23 mouse cellular contexts compared by ENCODE assay signal in the genomic region with DNA sequence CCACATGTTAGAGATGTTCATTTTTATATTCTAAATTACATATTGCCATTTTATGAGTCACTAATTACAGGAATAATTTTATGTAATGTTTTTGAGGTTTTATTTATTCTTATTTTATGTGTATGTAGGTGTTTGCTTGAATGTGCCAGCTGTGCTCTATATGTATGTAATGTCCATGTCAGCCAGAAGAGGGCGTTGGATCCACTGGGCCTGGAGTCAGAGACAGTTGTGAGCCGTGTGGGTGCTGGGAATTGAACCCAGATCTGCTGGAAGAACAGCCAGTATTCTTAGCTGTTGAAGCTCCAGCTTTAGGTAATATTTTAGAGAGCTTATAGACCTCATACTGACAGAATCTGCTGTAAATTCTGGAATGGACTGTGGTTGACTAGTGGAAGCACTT. TPM values are rescaled to one million over a fixed set of nuclear protein-coding genes. Genes with fewer than 3 reads are reported as not detected.
A peak's percentile ranks its signal among the peaks of the same experiment; 100 is the strongest.
DNase-seq lines count a peak whose midpoint lies in the region; ATAC-seq and TF ChIP-seq lines count a peak whose summit lies in the region.
"Had no signal": no experiment of that assay in that cellular context is flagged by ENCODE, and none has a peak within 500 bp of the region (broad histone marks: within the 10 kb centered on the region; RNA-seq: fewer than 3 reads in every experiment).

No protein-coding gene starts in this region.

- no peak overlapping the region for H3K4me2 ChIP-seq in liver, embryonic 14.5 days (ENCODE audit: low read depth)
- H3K4me2 ChIP-seq in liver, embryonic 11.5 days = no peak overlapping the region
- no peak overlapping the region for H3K4me2 ChIP-seq in stomach, postnatal 0 days (replicated peaks; ENCODE audit: low read depth)
- no peak overlapping the region for H3K4me2 ChIP-seq in forebrain, embryonic 16.5 days (ENCODE audit: low read length)
- H3K4me2 ChIP-seq: embryonic facial prominence, embryonic 13.5 days; hindbrain, embryonic 12.5 days; midbrain, embryonic 11.5 days; neural tube, embryonic 12.5 days; stomach, embryonic 15.5 days had no signal

- H3K36me3 ChIP-seq in liver, embryonic 14.5 days (replicated peaks; ENCODE audit: control insufficient read depth, insufficient read depth, low read depth) = no peaks in the 10 kb centered on the region
- no peaks in the 10 kb centered on the region for H3K36me3 ChIP-seq in liver, embryonic 11.5 days (ENCODE audit: control insufficient read depth, insufficient read depth, low read length)
- H3K36me3 ChIP-seq in stomach, postnatal 0 days (ENCODE audit: control insufficient read depth, insufficient read depth, low read length) = no peaks in the 10 kb centered on the region
- H3K36me3 ChIP-seq in forebrain, embryonic 16.5 days (ENCODE audit: control insufficient read depth, insufficient read depth) = no peaks in the 10 kb centered on the region
- H3K36me3 ChIP-seq: embryonic facial prominence, embryonic 13.5 days; hindbrain, embryonic 12.5 days; limb, embryonic 10.5 days; neural tube, embryonic 12.5 days; stomach, embryonic 15.5 days had no signal

- ATAC-seq in CD4-positive, CD25-positive, alpha-beta regulatory T cell, adult 4 months = no peak
- ATAC-seq in liver, embryonic 14.5 days (ENCODE audit: insufficient read depth) = no peak
- no peak for ATAC-seq in liver, embryonic 11.5 days (replicated peaks; ENCODE audit: low FRiP score)
- no peak for ATAC-seq in Patski
- no peak for ATAC-seq in stomach, postnatal 0 days (ENCODE audit: low FRiP score, low TSS enrichment)
- ATAC-seq in forebrain, embryonic 16.5 days = no peak
- ATAC-seq: activated CD4-positive, CD25-positive, alpha-beta regulatory T cell, adult 4 months had no signal

- peak; percentile 48 for TF ChIP-seq CTCF in liver, embryonic 14.5 days (IDR thresholded peaks at IDR 0.05; ENCODE audit: low read depth)
- TF ChIP-seq CTCF in Patski (IDR thresholded peaks at IDR 0.05) = peak; percentile 47
- peak; percentile 37 for TF ChIP-seq CTCF in stomach, postnatal 0 days (IDR thresholded peaks at IDR 0.05; ENCODE audit: low read depth)

- TF ChIP-seq EP300 in liver, embryonic 14.5 days (IDR thresholded peaks at IDR 0.05; ENCODE audit: low read depth) = no peak
- TF ChIP-seq EP300 in stomach, postnatal 0 days (optimal IDR thresholded peaks at IDR 0.05) = no peak

- WGBS in liver, embryonic 14.5 days (ENCODE audit: insufficient replicate concordance) = 39% methylated on average over 2 of the region's 2 CpGs
- 55% methylated on average over 2 of the region's 2 CpGs for WGBS in liver, embryonic 11.5 days
- WGBS in stomach, postnatal 0 days = 49% methylated on average over 2 of the region's 2 CpGs
- 51% methylated on average over 2 of the region's 2 CpGs for WGBS in forebrain, embryonic 16.5 days

- no peaks in the 10 kb centered on the region for H3K9me3 ChIP-seq in liver, embryonic 14.5 days (ENCODE audit: control insufficient read depth, low read length)
- no peaks in the 10 kb centered on the region for H3K9me3 ChIP-seq in liver, embryonic 11.5 days (ENCODE audit: control insufficient read depth, low read length)
- no peaks in the 10 kb centered on the region for H3K9me3 ChIP-seq in stomach, postnatal 0 days (ENCODE audit: control insufficient read depth, low read length)
- H3K9me3 ChIP-seq in forebrain, embryonic 16.5 days (ENCODE audit: control insufficient read depth, low read length) = no peaks in the 10 kb centered on the region
- H3K9me3 ChIP-seq: embryonic facial prominence, embryonic 13.5 days; G1E; hindbrain, embryonic 12.5 days; limb, embryonic 10.5 days; neural tube, embryonic 12.5 days; stomach, embryonic 15.5 days had no signal

- H3K9ac ChIP-seq in liver, embryonic 14.5 days (replicated peaks) = no peak overlapping the region
- H3K9ac ChIP-seq in liver, embryonic 11.5 days (ENCODE audit: low read depth, low read length) = no peak overlapping the region
- no peak overlapping the region for H3K9ac ChIP-seq in stomach, postnatal 0 days (ENCODE audit: low read length)
- H3K9ac ChIP-seq in forebrain, embryonic 16.5 days (replicated peaks; ENCODE audit: low read depth, low read length) = no peak overlapping the region
- H3K9ac ChIP-seq: embryonic facial prominence, embryonic 13.5 days; hindbrain, embryonic 12.5 days; neural tube, embryonic 12.5 days; stomach, embryonic 15.5 days had no signal

- no peaks in the 10 kb centered on the region for H3K4me1 ChIP-seq in liver, embryonic 14.5 days (replicated peaks; ENCODE audit: control insufficient read depth in 2 of 2, insufficient read depth in 2 of 2, low read length in 1 of 2)
- H3K4me1 ChIP-seq in liver, embryonic 11.5 days (replicated peaks; ENCODE audit: control insufficient read depth, insufficient read depth, low read length) = no peaks in the 10 kb centered on the region
- H3K4me1 ChIP-seq in stomach, postnatal 0 days (replicated peaks; ENCODE audit: control insufficient read depth, insufficient read depth) = no peaks in the 10 kb centered on the region
- H3K4me1 ChIP-seq in forebrain, embryonic 16.5 days (replicated peaks; ENCODE audit: control insufficient read depth, insufficient read depth, low read length) = no peaks in the 10 kb centered on the region
- H3K4me1 ChIP-seq: embryonic facial prominence, embryonic 13.5 days; hindbrain, embryonic 12.5 days; limb, embryonic 10.5 days; neural tube, embryonic 12.5 days; stomach, embryonic 15.5 days had no signal

- CTCF ChIA-PET in Patski (lab: Charles Lee) = interaction anchor here (1.0 to 1.6 kb wide), 2 partner anchors 39 to 40 kb away, joined by 3 to 4 read pairs; no protein-coding TSS in a partner anchor

- peak; percentile 8 for DNase-seq in CD4-positive, CD25-positive, alpha-beta regulatory T cell, adult 2 months (ENCODE audit: low read depth, low spot score)
- no peak for DNase-seq in liver, embryonic 14.5 days (ENCODE audit: low read depth in 3 of 3, low spot score in 3 of 3)
- DNase-seq in liver, embryonic 11.5 days (ENCODE audit: low spot score) = no peak
- DNase-seq in Patski (ENCODE audit: low read depth, low spot score) = no peak
- DNase-seq in stomach, postnatal 0 days (ENCODE audit: low spot score) = no peak
- no peak for DNase-seq in kidney, postnatal 10 days
- DNase-seq: adrenal gland, postnatal 25 days; cerebellum, adult 9-10 months; kidney, adult 18-20 months; kidney, postnatal 4 days; layer of hippocampus, postnatal 36 days; spleen, adult 18-20 months had no signal

- H3K27me3 ChIP-seq in liver, embryonic 14.5 days (ENCODE audit: control insufficient read depth, insufficient read depth, low read length) = no peaks in the 10 kb centered on the region
- H3K27me3 ChIP-seq in liver, embryonic 11.5 days (replicated peaks; ENCODE audit: control insufficient read depth, insufficient read depth, low read length) = no peaks in the 10 kb centered on the region
- no peaks in the 10 kb centered on the region for H3K27me3 ChIP-seq in Patski
- no peaks in the 10 kb centered on the region for H3K27me3 ChIP-seq in stomach, postnatal 0 days (ENCODE audit: control insufficient read depth, insufficient read depth, low read length)
- H3K27me3 ChIP-seq in forebrain, embryonic 16.5 days (replicated peaks; ENCODE audit: control insufficient read depth, insufficient read depth, low read length) = no peaks in the 10 kb centered on the region
- H3K27me3 ChIP-seq: embryonic facial prominence, embryonic 13.5 days; hindbrain, embryonic 12.5 days; neural tube, embryonic 12.5 days; stomach, embryonic 15.5 days had no signal

- no peak overlapping the region for H3K27ac ChIP-seq in liver, embryonic 14.5 days
- no peak overlapping the region for H3K27ac ChIP-seq in liver, embryonic 11.5 days (ENCODE audit: low read depth, low read length)
- no peak overlapping the region for H3K27ac ChIP-seq in stomach, postnatal 0 days (replicated peaks)
- no peak overlapping the region for H3K27ac ChIP-seq in forebrain, embryonic 16.5 days (ENCODE audit: low read length)
- H3K27ac ChIP-seq: embryonic facial prominence, embryonic 13.5 days; hindbrain, embryonic 12.5 days; limb, embryonic 10.5 days; macrophage; neural tube, embryonic 12.5 days; stomach, embryonic 15.5 days had no signal

- in situ Hi-C loops in Patski (cut with MboI; ENCODE audit: low pct_unique_long_range_greater_than_20kb) = no loop called here

- POLR2A ChIA-PET in Patski (lab: Charles Lee) = interaction anchor here (0.6 kb wide), 1 partner anchor 963 kb away, joined by 3 read pairs; no protein-coding TSS in a partner anchor

- no peak overlapping the region for H3K4me3 ChIP-seq in liver, embryonic 14.5 days (ENCODE audit: insufficient read depth in 1 of 2, low read depth in 2 of 2, low read length in 2 of 2)
- no peak overlapping the region for H3K4me3 ChIP-seq in liver, embryonic 11.5 days (ENCODE audit: low read depth, low read length)
- no peak overlapping the region for H3K4me3 ChIP-seq in stomach, postnatal 0 days (ENCODE audit: low read depth, low read length)
- H3K4me3 ChIP-seq in forebrain, embryonic 16.5 days (replicated peaks; ENCODE audit: low read length) = no peak overlapping the region
- H3K4me3 ChIP-seq: embryonic facial prominence, embryonic 13.5 days; hindbrain, embryonic 12.5 days; limb, embryonic 10.5 days; neural tube, embryonic 12.5 days; stomach, embryonic 15.5 days had no signal

RNA-seq across cellular contexts. Expression of gene Acbd6, which starts 56.5 kb away (rescaled TPM):
- polyA plus RNA-seq in CD4-positive, CD25-positive, alpha-beta regulatory T cell, adult 4 months (2017; shearing (Covaris generic)) = 10 to 100 TPM in 1 of 2 experiments, 1 to 10 TPM in 1; 3.2 to 13.0 TPM
- polyA plus RNA-seq in liver, embryonic 14.5 days (2012; rRNA removed) = 32.4 and 36.6 TPM in 2 replicates
- polyA plus RNA-seq in liver, embryonic 14.5 days (2014; fragmentation: Nextera tagmentation; extraction: Ambion mirVana) = 40.0 and 48.8 TPM in 2 replicates
- polyA plus RNA-seq in liver, embryonic 11.5 days (2014; fragmentation: Nextera tagmentation; extraction: Ambion mirVana) = 101 and 106 TPM in 2 replicates
- polyA plus RNA-seq in Patski (2021) = 105 TPM
- 55.9 and 57.6 TPM in 2 replicates for polyA plus RNA-seq in stomach, postnatal 0 days (2015; fragmentation: Nextera tagmentation; extraction: Ambion mirVana)
- polyA plus RNA-seq in forebrain, embryonic 16.5 days (2015; fragmentation: Nextera tagmentation; extraction: Ambion mirVana) = 84.4 and 87.4 TPM in 2 replicates
